Mouse (Mus musculus): ENCODE data around the gene Cyb561d1. TPM values are rescaled to one million over a fixed set of nuclear protein-coding genes. Genes with fewer than 3 reads are reported as not detected.

The Cyb561d1 gene
- polyA plus RNA-seq, 1 experiment, result 11.4 TPM

GRCm38 (mm10) chr3:108189897-108190296 lies 11.1 kb downstream of the Cyb561d1 start:
- TF ChIP-seq CTCF (IDR thresholded peaks at IDR 0.05; ENCODE audit: insufficient read depth, low read length), result no peak
- TF ChIP-seq POLR2A (IDR thresholded peaks at IDR 0.05; ENCODE audit: borderline replicate concordance, extremely low read depth, low read depth, low read length), result no peak
- H3K4me3 ChIP-seq (replicated peaks; ENCODE audit: extremely low read depth, low read depth, low read length), result no peak overlapping the region
- 15% methylated on average over 5 of the region's 5 CpGs for whole genome bisulfite sequencing
- no peak for DNase-seq
- peaks cover 11% of the 10 kb centered on the region for H3K4me1 ChIP-seq (ENCODE audit: control insufficient read depth, insufficient read depth, low read length)

- peaks cover 11% of the 10 kb centered on the region for H3K4me1 ChIP-seq (ENCODE audit: control insufficient read depth, insufficient read depth, low read length)
- WGBS, result 84% methylated on average over 9 of the region's 9 CpGs
- no peak for DNase-seq
- H3K4me3 ChIP-seq (replicated peaks; ENCODE audit: extremely low read depth, low read depth, low read length), result no peak overlapping the region
- no peak for TF ChIP-seq CTCF (IDR thresholded peaks at IDR 0.05; ENCODE audit: insufficient read depth, low read length)
- no peak for TF ChIP-seq POLR2A (IDR thresholded peaks at IDR 0.05; ENCODE audit: borderline replicate concordance, extremely low read depth, low read depth, low read length)
These were observed 12.1 kb downstream of the Cyb561d1 start for GRCm38 (mm10) chr3:108188716-108189490.

GRCm38 (mm10) chr3:108187111-108187795 lies 13.8 kb downstream of the Cyb561d1 start:
- 73% methylated on average over 20 of the region's 20 CpGs for WGBS
- no peak for TF ChIP-seq CTCF (IDR thresholded peaks at IDR 0.05; ENCODE audit: insufficient read depth, low read length)
- no peak for TF ChIP-seq POLR2A (IDR thresholded peaks at IDR 0.05; ENCODE audit: borderline replicate concordance, extremely low read depth, low read depth, low read length)
- Histone ChIP-seq H3K4me1 (ENCODE audit: control insufficient read depth, insufficient read depth, low read length) (peaks cover 11% of the 10 kb centered on the region), H3K4me3 (replicated peaks; ENCODE audit: extremely low read depth, low read depth, low read length) (peak overlapping the region; percentile 9)
- DNase-seq, result no peak

- Histone ChIP-seq H3K4me1 (ENCODE audit: control insufficient read depth, insufficient read depth, low read length) (peaks cover 11% of the 10 kb centered on the region), H3K4me3 (replicated peaks; ENCODE audit: extremely low read depth, low read depth, low read length) (peak within 1 kb of the TSS; percentile 91)
- DNase-seq, result peak; percentile 59
- TF ChIP-seq POLR2A (IDR thresholded peaks at IDR 0.05; ENCODE audit: borderline replicate concordance, extremely low read depth, low read depth, low read length), result no peak
- no peak for TF ChIP-seq CTCF (IDR thresholded peaks at IDR 0.05; ENCODE audit: insufficient read depth, low read length)
- WGBS, result 5% methylated on average over 68 of the region's 100 CpGs
These were observed 14.6 kb downstream of the Cyb561d1 start, which contains the start of gene Amigo1 for GRCm38 (mm10) chr3:108186098-108187047. Gene Amigo1, plus strand, starts transcription at chr3:108186335.

GRCm38 (mm10) chr3:108185460-108186097 lies 15.4 kb downstream of the Cyb561d1 start:
- no peak for DNase-seq
- peaks cover 11% of the 10 kb centered on the region for H3K4me1 ChIP-seq (ENCODE audit: control insufficient read depth, insufficient read depth, low read length)
- TF ChIP-seq CTCF (IDR thresholded peaks at IDR 0.05; ENCODE audit: insufficient read depth, low read length) (no peak), POLR2A (IDR thresholded peaks at IDR 0.05; ENCODE audit: borderline replicate concordance, extremely low read depth, low read depth, low read length) (no peak)
- peak overlapping the region; percentile 84 for H3K4me3 ChIP-seq (replicated peaks; ENCODE audit: extremely low read depth, low read depth, low read length)
- 4% methylated on average over 16 of the region's 16 CpGs for WGBS

GRCm38 (mm10) chr3:108184742-108185141 lies 16.3 kb downstream of the Cyb561d1 start:
- H3K4me1 ChIP-seq (ENCODE audit: control insufficient read depth, insufficient read depth, low read length), result peaks cover 9% of the 10 kb centered on the region
- DNase-seq, result peak; percentile 44
- WGBS, result 53% methylated on average over 3 of the region's 3 CpGs
- no peak overlapping the region for H3K4me3 ChIP-seq (replicated peaks; ENCODE audit: extremely low read depth, low read depth, low read length)
- no peak for TF ChIP-seq POLR2A (IDR thresholded peaks at IDR 0.05; ENCODE audit: borderline replicate concordance, extremely low read depth, low read depth, low read length)
- no peak for TF ChIP-seq CTCF (IDR thresholded peaks at IDR 0.05; ENCODE audit: insufficient read depth, low read length)

- no peak for TF ChIP-seq CTCF (IDR thresholded peaks at IDR 0.05; ENCODE audit: insufficient read depth, low read length)
- TF ChIP-seq POLR2A (IDR thresholded peaks at IDR 0.05; ENCODE audit: borderline replicate concordance, extremely low read depth, low read depth, low read length), result no peak
- no peak overlapping the region for H3K4me3 ChIP-seq (replicated peaks; ENCODE audit: extremely low read depth, low read depth, low read length)
- H3K4me1 ChIP-seq (ENCODE audit: control insufficient read depth, insufficient read depth, low read length), result peaks cover 2% of the 10 kb centered on the region
- DNase-seq, result no peak
- WGBS, result 50% methylated on average over 2 of the region's 2 CpGs
These were observed 20.5 kb downstream of the Cyb561d1 start for GRCm38 (mm10) chr3:108180514-108180913.

- no peak for DNase-seq
- TF ChIP-seq CTCF (IDR thresholded peaks at IDR 0.05; ENCODE audit: insufficient read depth, low read length) (no peak), POLR2A (IDR thresholded peaks at IDR 0.05; ENCODE audit: borderline replicate concordance, extremely low read depth, low read depth, low read length) (no peak)
- Histone ChIP-seq H3K4me3 (replicated peaks; ENCODE audit: extremely low read depth, low read depth, low read length) (no peak overlapping the region), H3K4me1 (ENCODE audit: control insufficient read depth, insufficient read depth, low read length) (no peaks in the 10 kb centered on the region)
- WGBS, result 60% methylated on average over 7 of the region's 7 CpGs
These were observed 22.0 kb downstream of the Cyb561d1 start for GRCm38 (mm10) chr3:108178756-108179715.

Data from lung, adult 2 months (tissue).